Mouse (Mus musculus): ENCODE data around the gene Zfp90.

GRCm38 (mm10) chr8:106440146-106440545 is 25.0 kb downstream of the Zfp90 start:
- TF ChIP-seq POLR2A (IDR thresholded peaks at IDR 0.05; ENCODE audit: insufficient read depth, low read depth, low read length) (no peak), CTCF (IDR thresholded peaks at IDR 0.05) (no peak)

Measured in heart, adult 2 months (tissue).